Mouse (Mus musculus): ENCODE results near the gene Gm13306. TPM values are rescaled to one million over a fixed set of nuclear protein-coding genes. Genes with fewer than 3 reads are reported as not detected.

Gene Gm13306
- not detected in 2 replicates for polyA plus RNA-seq (2012; rRNA removed)

GRCm38 (mm10) chr4:42153136-42153535, at the start of gene Gm13306:
Gene Gm13306 (plus strand): TSS chr4:42153436.

GRCm38 (mm10) chr4:42114517-42114916, 38.7 kb upstream of the Gm13306 start, which contains the start of gene Gm13304:
Gene Gm13304 (plus strand): TSS chr4:42114817.

GRCm38 (mm10) chr4:42168503-42168902, 15.3 kb downstream of the Gm13306 start, which contains the start of gene Gm13305:
Gene Gm13305 (minus strand): TSS chr4:42168603.

Other genes starting within 250 kb of the Gm13306 start
- gene Gm21541, start 249.8 kb upstream of the Gm13306 start, polyA plus RNA-seq (2012; rRNA removed) = 11.0 and 12.9 TPM in 2 replicates
- gene Gm20878, start 211.9 kb upstream of the Gm13306 start, polyA plus RNA-seq (2012; rRNA removed) = 0.69 and 0.74 TPM in 2 replicates
- not detected in 2 replicates for gene Fam205a4, start 187.4 kb upstream of the Gm13306 start, polyA plus RNA-seq (2012; rRNA removed)
- 0.07 TPM in 1 of 2 replicates, not detected in the other for gene Gm21093, start 118.7 kb upstream of the Gm13306 start, polyA plus RNA-seq (2012; rRNA removed)
- not detected in 2 replicates for gene Gm3893, start 62.2 kb upstream of the Gm13306 start, polyA plus RNA-seq (2012; rRNA removed)
- not detected in 2 replicates for gene Gm13304, start 38.6 kb upstream of the Gm13306 start, polyA plus RNA-seq (2012; rRNA removed)
- 0.09 TPM in 1 of 2 replicates, not detected in the other for gene Gm13305, start 15.2 kb downstream of the Gm13306 start, polyA plus RNA-seq (2012; rRNA removed)
- not detected in 2 replicates for gene Gm10600, start 87.2 kb downstream of the Gm13306 start, polyA plus RNA-seq (2012; rRNA removed)
- 6.7 TPM in 1 of 2 replicates, not detected in the other for gene Ccl21b, start 102.3 kb downstream of the Gm13306 start, polyA plus RNA-seq (2012; rRNA removed)
- not detected in 2 replicates for gene Gm21953, start 140.8 kb downstream of the Gm13306 start, polyA plus RNA-seq (2012; rRNA removed)
- gene Fam205a3, start 164.9 kb downstream of the Gm13306 start, polyA plus RNA-seq (2012; rRNA removed) = 0.03 and 0.05 TPM in 2 replicates

Measured in colon, adult 2 months (tissue).